8 mouse cellular contexts compared by ENCODE assay signal in genomic region chr13:98815147-98815785, GRCm38 (mm10). TPM values are rescaled to one million over a fixed set of nuclear protein-coding genes. Genes with fewer than 3 reads are reported as not detected.
DNase-seq lines count a peak whose midpoint lies in the region; ATAC-seq lines count a peak whose summit lies in the region.

Fcho2 (minus strand) TSS chr13:98815449.

- H3K4me1 ChIP-seq in heart, embryonic 13.5 days, result peaks cover 24% of the 10 kb centered on the region
- H3K4me1 ChIP-seq in liver, embryonic 12.5 days, result peaks cover 35% of the 10 kb centered on the region
- H3K4me1 ChIP-seq in stomach, embryonic 15.5 days, result peaks cover 15% of the 10 kb centered on the region; the same call in 1 of the 2 replicates

- no peaks in the 10 kb centered on the region for H3K9me3 ChIP-seq in heart, embryonic 13.5 days
- H3K9me3 ChIP-seq in liver, embryonic 12.5 days (replicated peaks), result no peaks in the 10 kb centered on the region
- no peaks in the 10 kb centered on the region for H3K9me3 ChIP-seq in stomach, embryonic 15.5 days

- H3K36me3 ChIP-seq in heart, embryonic 13.5 days, result no peaks in the 10 kb centered on the region
- no peaks in the 10 kb centered on the region for H3K36me3 ChIP-seq in liver, embryonic 12.5 days
- no peaks in the 10 kb centered on the region for H3K36me3 ChIP-seq in stomach, embryonic 15.5 days

- H3K27ac ChIP-seq in heart, embryonic 13.5 days (replicated peaks), result peak within 1 kb of the TSS; percentile 99
- H3K27ac ChIP-seq in liver, embryonic 12.5 days, result peak within 1 kb of the TSS; percentile 99
- H3K27ac ChIP-seq in stomach, embryonic 15.5 days, result peak within 1 kb of the TSS; percentile 97

- H3K9ac ChIP-seq in heart, embryonic 13.5 days, result peak within 1 kb of the TSS; percentile 99
- H3K9ac ChIP-seq in liver, embryonic 12.5 days, result peak within 1 kb of the TSS; percentile 100
- peak within 1 kb of the TSS; percentile 70 for H3K9ac ChIP-seq in stomach, embryonic 15.5 days

- WGBS in heart, embryonic 13.5 days, result under 1% methylated on average over 56 of the region's 61 CpGs
- under 1% methylated on average over 57 of the region's 61 CpGs for WGBS in liver, embryonic 12.5 days (ENCODE audit: insufficient replicate concordance)
- under 1% methylated on average over 42 of the region's 61 CpGs for WGBS in stomach, embryonic 15.5 days

- peak; percentile 88 for ATAC-seq in erythroid progenitor cell, adult 5-6 weeks (replicated peaks; ENCODE audit: low FRiP score, poor library complexity, severe bottlenecking)
- peak; percentile 96 for ATAC-seq in heart, embryonic 13.5 days (ENCODE audit: extremely low read depth, insufficient number of reproducible peaks, low FRiP score, low TSS enrichment)
- ATAC-seq in liver, embryonic 12.5 days, result peak; percentile 96
- peak; percentile 97 for ATAC-seq in stomach, embryonic 15.5 days (ENCODE audit: insufficient read depth, low FRiP score, low read depth)

- H3K4me2 ChIP-seq in heart, embryonic 13.5 days, result peak within 1 kb of the TSS; percentile 75
- H3K4me2 ChIP-seq in liver, embryonic 12.5 days, result peak within 1 kb of the TSS; percentile 68
- H3K4me2 ChIP-seq in stomach, embryonic 15.5 days, result peak within 1 kb of the TSS; percentile 53

- H3K27me3 ChIP-seq in heart, embryonic 13.5 days (replicated peaks), result no peaks in the 10 kb centered on the region
- no peaks in the 10 kb centered on the region for H3K27me3 ChIP-seq in liver, embryonic 12.5 days (replicated peaks)
- no peaks in the 10 kb centered on the region for H3K27me3 ChIP-seq in stomach, embryonic 15.5 days (replicated peaks)

- DNase-seq in CD4-positive helper T cell, adult 2 months (ENCODE audit: low read depth, low spot score), result peak; percentile 94
- DNase-seq in brain, embryonic 18.5 days (ENCODE audit: low read depth, low spot score), result peak; percentile 79
- DNase-seq in kidney, postnatal 10 days, result peak; percentile 100
- peak; percentile 88 to 92 for DNase-seq in natural killer cell, adult 2 months (ENCODE audit: low spot score in 2 of 2)

- H3K4me3 ChIP-seq in heart, embryonic 13.5 days, result peak within 1 kb of the TSS; percentile 97
- peak within 1 kb of the TSS; percentile 99 for H3K4me3 ChIP-seq in liver, embryonic 12.5 days
- peak within 1 kb of the TSS; percentile 73 for H3K4me3 ChIP-seq in stomach, embryonic 15.5 days (replicated peaks)

RNA-seq across cellular contexts. Expression of gene Fcho2, which starts in this region (rescaled TPM):
- total RNA-seq in erythroid progenitor cell, adult 5-6 weeks (2015; ENCODE audit: low replicate concordance), result 169 and 189 TPM in 2 replicates
- 156 and 165 TPM in 2 replicates for total RNA-seq in erythroid progenitor cell, adult 5-6 weeks (2017; ENCODE audit: low replicate concordance)
- 23.0 and 26.3 TPM in 2 replicates for polyA plus RNA-seq in heart, embryonic 13.5 days (2015; fragmentation: Nextera tagmentation; extraction: Ambion mirVana)
- 27.4 and 29.4 TPM in 2 replicates for polyA plus RNA-seq in liver, embryonic 12.5 days (2016; fragmentation: Nextera tagmentation; extraction: Ambion mirVana)
- 41.6 and 47.8 TPM in 2 replicates for polyA plus RNA-seq in stomach, embryonic 15.5 days (2015; fragmentation: Nextera tagmentation; extraction: Ambion mirVana)

Comparison
In these comparisons a context has a peak if more than half of its experiments do, and no peak if none do; other contexts are left out.
1. Peak in every context shown above with its lines: DNase-seq, ATAC-seq, H3K4me3 ChIP-seq and H3K27ac ChIP-seq.